Mouse (Mus musculus): ENCODE measurements at regions not wholly inside any gene's neighbourhood (a gene's known extent, or its start where the extent isn't known, plus 50 kb on each side); places are given as distances from the start of the nearest gene placed in this dataset.

DNA sequence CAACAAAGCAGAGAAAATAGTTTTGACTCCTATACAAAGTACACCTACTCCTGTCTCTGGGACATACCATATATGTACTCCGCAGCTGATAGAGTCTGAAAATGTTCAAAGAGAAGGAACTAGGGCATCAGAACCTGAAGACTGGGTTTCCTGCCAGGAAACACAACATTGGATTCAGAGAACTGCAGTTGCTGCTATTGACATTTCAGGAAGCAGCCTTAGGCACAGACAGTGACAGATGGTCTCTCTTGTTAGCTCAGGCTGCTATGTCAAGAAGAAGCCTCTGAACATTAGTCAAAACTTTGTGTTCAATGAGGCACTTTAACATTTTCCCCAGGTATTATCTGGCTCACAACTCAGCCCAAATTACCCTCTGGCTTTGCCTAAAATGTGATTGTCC lies 812.1 kb downstream of the Ryr2 start:
- TF ChIP-seq POLR2A (IDR thresholded peaks at IDR 0.05; ENCODE audit: insufficient read length, low read depth) (no peak), MAX (IDR thresholded peaks at IDR 0.05; ENCODE audit: low read depth) (no peak), USF1 (IDR thresholded peaks at IDR 0.05; ENCODE audit: low read depth) (no peak), MYOD1 (IDR thresholded peaks at IDR 0.05; ENCODE audit: control insufficient read depth in 1 of 3, insufficient read length in 2 of 3, low read depth in 2 of 3) (no peak), POLR2AphosphoS2 (IDR thresholded peaks at IDR 0.05; ENCODE audit: insufficient read length, low read depth) (no peak), CEBPB (IDR thresholded peaks at IDR 0.05; ENCODE audit: insufficient read depth, poor library complexity, severe bottlenecking) (no peak), TCF12 (IDR thresholded peaks at IDR 0.05; ENCODE audit: insufficient read depth, poor library complexity, severe bottlenecking) (no peak), E2F4 (IDR thresholded peaks at IDR 0.05; ENCODE audit: insufficient read depth) (no peak), REST (IDR thresholded peaks at IDR 0.05; ENCODE audit: insufficient read depth, insufficient read length) (no peak)
